Mouse (Mus musculus) yolk sac, embryonic 10.5 days (tissue): ENCODE measurements around the gene Olfr1282.
"Not testable (repeated sequence)": the region's sequence is repeated elsewhere in the genome, so short reads cannot be mapped to it uniquely, and the experiment has no call there.

Experiments
- DNase-seq: peaks from one replicate; pipeline ENCODE4 v3.0.0-alpha.2; 2017; ENCODE audit warnings: low spot score

Olfr1282 gene

DNA sequence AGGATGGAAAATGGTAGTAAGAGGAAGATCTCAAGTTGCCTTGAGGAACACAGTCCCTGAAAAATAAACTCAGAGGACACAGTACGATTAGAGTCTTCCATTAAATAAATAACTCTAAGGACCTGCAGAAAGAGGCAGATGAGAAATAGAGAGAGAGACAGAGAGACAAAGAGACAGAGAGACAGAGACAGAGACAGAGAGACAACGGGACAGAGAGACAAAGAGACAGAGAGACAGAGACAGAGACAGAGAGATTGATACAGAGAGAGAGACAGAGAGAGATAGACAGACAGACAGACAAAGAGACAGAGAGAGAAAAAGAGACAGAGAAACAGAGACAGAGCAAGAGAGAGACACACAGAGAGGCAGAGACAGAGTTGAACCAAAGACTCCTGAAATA, at the start of gene Olfr1282:
Gene Olfr1282 (minus strand): TSS at position 101 of the 400 bp plus-strand sequence.
- no peak for DNase-seq

DNA sequence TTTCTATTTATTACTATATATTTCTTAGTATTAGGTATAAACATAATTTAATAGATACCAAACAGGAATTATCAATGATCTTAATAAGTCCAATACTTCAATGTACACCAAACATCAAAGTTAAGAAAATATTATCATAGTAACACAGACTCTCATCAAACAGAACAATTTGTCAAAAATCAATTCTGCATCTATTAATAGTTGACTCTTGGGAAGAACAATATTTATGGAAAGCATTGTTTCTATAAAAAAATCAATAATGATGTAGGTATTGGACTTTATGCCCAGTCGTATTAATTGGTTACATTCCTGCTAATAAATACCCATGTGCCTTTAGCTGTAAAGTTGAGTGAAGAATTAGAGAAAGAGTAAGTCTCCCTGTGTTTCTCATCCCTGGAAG, 39.3 kb upstream of the Olfr1282 start, which contains the start of gene Olfr1284:
Gene Olfr1284 (plus strand): TSS at position 301 of the 400 bp plus-strand sequence.
- DNase-seq, result no peak

DNA sequence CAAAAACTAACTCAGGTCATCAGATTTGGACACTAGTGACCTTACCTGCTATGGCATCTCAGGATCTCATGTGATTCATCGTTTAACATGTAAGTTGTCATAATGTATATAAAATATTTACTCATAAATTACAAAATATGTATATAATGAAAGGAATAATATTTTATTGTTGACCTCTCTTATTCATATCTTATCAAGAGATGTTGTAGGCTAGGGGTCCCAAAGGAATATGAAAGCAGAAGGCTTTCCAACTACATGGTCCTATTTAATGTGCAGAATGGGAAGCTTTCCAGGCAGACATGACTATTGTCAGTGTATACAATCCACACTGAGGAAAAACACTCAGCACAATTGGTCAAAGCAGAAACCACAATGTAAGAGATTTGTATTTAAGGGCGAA, 30.6 kb upstream of the Olfr1282 start, which contains the start of gene Olfr1283:
Gene Olfr1283 (plus strand): TSS at position 301 of the 400 bp plus-strand sequence.
- no peak for DNase-seq

DNA sequence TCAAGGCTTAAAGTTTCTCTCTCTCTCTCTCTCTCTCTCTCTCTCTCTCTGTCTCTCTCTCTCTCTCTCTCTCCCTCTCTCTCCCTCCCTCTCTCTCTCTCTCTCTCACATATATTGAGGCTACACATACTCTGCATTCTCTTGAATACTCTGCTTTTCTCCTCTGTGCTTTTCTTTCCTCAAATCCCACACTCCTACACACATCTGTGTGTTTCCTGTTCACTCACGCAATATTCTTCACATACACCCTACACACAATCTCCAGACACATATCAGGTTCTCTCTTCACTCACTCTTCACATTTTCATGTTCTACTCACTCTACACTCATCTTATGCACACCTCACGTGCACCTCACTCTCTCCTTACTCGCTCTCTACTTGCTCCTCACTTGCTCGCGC, 2.2 kb downstream of the Olfr1282 start:
- not testable (repeated sequence) for DNase-seq

DNA sequence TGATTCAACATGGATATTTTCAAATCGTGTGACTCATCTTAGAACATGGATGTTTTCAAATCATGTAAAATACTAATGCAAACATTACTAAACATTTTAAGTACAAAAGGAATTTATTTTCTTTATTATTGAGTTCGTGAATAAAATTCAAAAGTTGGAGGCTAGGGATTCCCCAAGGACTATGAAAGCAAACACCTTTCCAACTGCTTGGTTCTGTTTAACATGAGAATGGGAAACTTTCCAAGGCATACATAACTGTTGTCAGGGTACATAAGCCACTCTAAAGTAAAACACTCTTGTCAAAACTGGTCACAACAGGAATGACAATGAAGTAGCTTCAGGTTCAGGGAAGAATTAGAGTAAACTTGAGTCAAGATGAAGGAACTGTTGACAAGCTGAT, 9.7 kb downstream of the Olfr1282 start, which contains the start of gene Olfr1281:
Gene Olfr1281 (plus strand): TSS at position 301 of the 400 bp plus-strand sequence.
- no peak for DNase-seq

DNA sequence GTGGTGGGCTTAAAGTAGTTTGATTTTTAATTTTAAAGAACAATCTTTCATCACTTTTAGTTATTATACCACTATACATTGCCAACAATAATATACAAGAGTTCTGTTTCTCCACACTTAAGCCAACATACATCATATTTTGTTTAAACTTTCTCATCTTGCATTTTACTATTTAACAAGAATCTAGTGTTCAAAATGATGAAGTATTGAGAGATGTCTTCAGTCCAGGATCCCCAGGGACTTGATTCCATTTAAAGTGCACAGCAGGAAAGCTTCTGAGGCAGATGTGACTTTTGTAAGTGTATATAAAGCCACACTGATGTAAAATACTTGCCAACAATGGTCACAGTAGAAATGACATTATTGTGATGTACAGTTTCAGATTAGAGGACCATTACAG, 22.2 kb downstream of the Olfr1282 start, which contains the start of gene Olfr1280:
Gene Olfr1280 (plus strand): TSS at position 301 of the 400 bp plus-strand sequence.
- no peak for DNase-seq

DNA sequence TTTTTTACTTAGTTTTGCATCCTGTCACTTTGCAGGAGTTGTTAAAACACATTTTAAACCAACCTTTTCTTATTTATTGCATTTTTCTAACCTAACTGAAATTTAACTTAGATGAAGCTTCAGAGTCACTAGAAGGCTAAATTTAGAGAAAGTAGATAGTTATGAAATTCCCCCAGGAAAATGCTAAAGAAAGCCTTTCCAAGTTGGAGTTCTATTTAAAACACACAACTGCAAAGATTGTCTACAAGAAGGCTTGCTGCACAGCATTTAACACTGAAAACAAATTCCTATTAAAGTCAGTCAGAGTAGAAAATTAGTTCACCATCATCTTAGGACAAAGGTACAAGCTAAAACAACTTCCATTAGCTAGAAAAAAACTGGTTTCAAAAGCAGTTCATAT, 35.5 kb downstream of the Olfr1282 start, which contains the start of gene Olfr1279:
Gene Olfr1279 (plus strand): TSS at position 262 of the 400 bp plus-strand sequence.
- DNase-seq, result no peak

DNA sequence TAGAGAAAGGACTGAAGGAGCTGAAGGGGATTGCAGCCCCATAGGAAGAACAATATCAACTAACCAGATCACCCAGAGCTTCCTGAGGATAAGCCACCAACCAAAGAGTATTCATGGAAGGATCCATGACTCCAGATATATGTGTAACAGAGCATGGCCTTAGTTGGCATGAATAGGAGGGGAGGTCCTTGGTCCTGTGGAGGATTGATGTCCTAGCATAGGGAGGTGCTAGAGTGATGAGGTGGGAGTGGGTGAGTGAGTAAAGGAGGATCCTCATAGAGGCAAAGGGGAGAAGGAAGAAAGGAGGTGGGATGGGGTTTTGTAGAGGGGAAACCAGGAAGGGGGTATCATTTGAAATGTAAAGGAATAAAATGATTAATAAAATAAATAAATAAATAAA, 37.3 kb downstream of the Olfr1282 start:
- DNase-seq, result no peak

DNA sequence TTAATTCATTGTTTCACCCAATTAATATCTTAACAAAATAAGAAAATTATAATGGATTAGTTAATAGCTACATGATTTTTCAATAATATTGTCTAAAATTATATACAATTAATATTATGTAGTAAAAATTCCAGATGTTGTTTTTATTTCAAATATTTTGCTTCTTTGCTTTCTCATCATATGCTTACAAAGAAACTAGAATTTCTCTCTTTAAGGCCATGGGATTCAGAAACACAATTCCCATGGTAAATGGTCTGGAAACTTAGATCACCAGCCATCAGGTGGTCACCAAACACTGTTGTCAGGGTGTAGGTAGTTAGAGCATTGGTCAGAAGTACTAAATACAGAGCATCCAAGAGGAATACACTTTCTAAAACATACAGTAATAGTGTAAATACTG, 46.0 kb downstream of the Olfr1282 start, which contains the start of gene Olfr1278:
Gene Olfr1278 (plus strand): TSS at position 301 of the 400 bp plus-strand sequence.
- no peak for DNase-seq
